Mouse (Mus musculus): ENCODE measurements around the gene Strip2. TPM values are rescaled to one million over a fixed set of nuclear protein-coding genes. Genes with fewer than 3 reads are reported as not detected.

Strip2 gene
- polyA plus RNA-seq (2016; fragmentation: Nextera tagmentation; extraction: Ambion mirVana): 0.65 TPM in 2 replicates

- peaks cover 13% of the 10 kb centered on the region for H3K4me1 ChIP-seq
- no peaks in the 10 kb centered on the region for H3K9me3 ChIP-seq (replicated peaks)
- WGBS: under 1% methylated on average over 67 of the region's 67 CpGs
- H3K36me3 ChIP-seq: no peaks in the 10 kb centered on the region
- peak; percentile 97 for DNase-seq (ENCODE audit: low spot score)
- peaks cover 49% of the 10 kb centered on the region for H3K27me3 ChIP-seq (ENCODE audit: low read depth, poor library complexity, severe bottlenecking)
- peak within 1 kb of the TSS; percentile 77 for H3K4me3 ChIP-seq
- no peak within 1 kb of the TSS; the same call in 1 of the 2 replicates for H3K27ac ChIP-seq (replicated peaks)
These were observed at the start of gene Strip2 for GRCm38 (mm10) chr6:29916530-29917382. TSS of gene Strip2 (plus strand) at chr6:29917012.

DNA sequence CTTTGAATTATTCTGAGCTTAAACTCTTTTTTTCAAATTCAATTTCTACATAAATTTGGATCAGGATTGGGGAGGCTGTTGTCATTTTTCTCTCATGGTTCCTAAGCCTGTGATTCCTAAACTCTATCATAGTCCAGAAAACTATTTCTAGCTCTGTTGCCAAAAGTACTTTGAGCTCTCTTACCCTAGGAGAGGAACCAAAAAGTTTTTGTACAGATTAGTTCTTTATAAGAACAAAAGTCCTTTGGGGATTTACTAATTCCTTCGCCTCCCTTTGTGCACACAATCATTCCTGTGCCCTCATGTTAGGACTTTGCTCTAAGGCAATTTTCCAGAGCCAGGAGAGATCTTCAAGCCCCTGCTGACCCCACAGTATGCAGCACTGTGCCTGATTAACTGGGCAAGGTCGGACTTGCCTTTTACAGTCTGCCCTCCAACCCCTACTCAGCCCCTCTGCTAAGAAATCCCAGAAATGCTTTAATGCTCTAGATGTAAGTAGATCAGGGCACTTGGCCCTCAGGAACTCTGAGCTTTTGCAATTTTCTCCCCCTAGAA, 48.4 kb upstream of the Strip2 start:
- Histone ChIP-seq H3K27ac (replicated peaks) (no peak overlapping the region), H3K9me3 (replicated peaks) (no peaks in the 10 kb centered on the region), H3K27me3 (ENCODE audit: low read depth, poor library complexity, severe bottlenecking) (no peaks in the 10 kb centered on the region), H3K4me3 (no peak overlapping the region), H3K36me3 (peaks cover 10% of the 10 kb centered on the region), H3K4me1 (no peaks in the 10 kb centered on the region)
- 69% methylated on average over 2 of the region's 2 CpGs for WGBS
- no peak for DNase-seq (ENCODE audit: low spot score)

DNA sequence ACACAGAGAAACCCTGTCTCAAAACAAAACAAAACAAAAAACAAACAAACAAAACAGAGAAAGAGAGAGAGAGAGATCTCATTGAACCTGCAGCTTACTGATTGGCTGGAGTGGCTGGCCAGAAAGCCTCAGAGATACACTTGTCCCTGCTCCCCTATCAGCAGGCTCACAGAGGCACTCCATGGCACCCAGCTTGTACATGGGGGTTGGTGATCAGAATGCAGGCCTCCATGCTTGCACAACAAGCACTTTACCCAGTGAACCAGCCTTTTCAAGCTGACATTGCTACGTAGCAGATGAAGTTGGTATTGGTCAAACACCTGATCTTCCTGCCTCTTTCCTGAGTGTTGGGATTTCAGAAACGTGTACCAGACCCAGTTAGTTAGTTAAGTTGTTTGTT, 43.2 kb upstream of the Strip2 start:
- Histone ChIP-seq H3K9me3 (replicated peaks) (no peaks in the 10 kb centered on the region), H3K4me3 (no peak overlapping the region), H3K27ac (replicated peaks) (no peak overlapping the region), H3K4me1 (no peaks in the 10 kb centered on the region), H3K36me3 (peaks cover 15% of the 10 kb centered on the region), H3K27me3 (ENCODE audit: low read depth, poor library complexity, severe bottlenecking) (no peaks in the 10 kb centered on the region)
- 84% methylated on average over 2 of the region's 2 CpGs for WGBS
- no peak for DNase-seq (ENCODE audit: low spot score)

- WGBS: 85% methylated on average over 5 of the region's 5 CpGs
- Histone ChIP-seq H3K27ac (replicated peaks) (no peak overlapping the region), H3K4me3 (no peak overlapping the region), H3K36me3 (peaks cover 23% of the 10 kb centered on the region), H3K9me3 (replicated peaks) (no peaks in the 10 kb centered on the region), H3K4me1 (no peaks in the 10 kb centered on the region), H3K27me3 (ENCODE audit: low read depth, poor library complexity, severe bottlenecking) (no peaks in the 10 kb centered on the region)
- DNase-seq (ENCODE audit: low spot score): no peak
These were observed 41.2 kb upstream of the Strip2 start for GRCm38 (mm10) chr6:29875576-29875975.

DNA sequence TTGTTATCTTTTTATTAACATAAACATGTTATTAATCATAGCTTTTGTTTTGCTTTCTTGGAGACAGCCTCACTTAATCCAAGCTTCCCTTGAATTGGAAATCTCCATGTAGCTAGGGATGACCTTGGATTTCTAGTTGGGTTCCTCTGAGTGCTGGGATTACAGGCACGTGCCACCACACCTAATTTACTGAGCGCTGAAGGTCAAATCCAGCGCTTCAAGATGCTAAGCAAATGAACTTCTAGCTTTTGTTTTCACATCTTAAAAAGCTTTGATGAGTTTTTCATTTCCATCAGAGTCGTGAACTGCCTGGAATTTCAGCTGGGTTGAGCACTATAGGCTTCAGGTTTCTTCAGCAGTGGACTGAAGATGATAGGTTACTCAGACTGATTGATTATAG, 40.0 kb upstream of the Strip2 start:
- no peak overlapping the region for H3K27ac ChIP-seq (replicated peaks)
- peaks cover 17% of the 10 kb centered on the region for H3K36me3 ChIP-seq
- H3K9me3 ChIP-seq (replicated peaks): no peaks in the 10 kb centered on the region
- WGBS: 88% methylated on average over 4 of the region's 4 CpGs
- H3K4me3 ChIP-seq: no peak overlapping the region
- H3K27me3 ChIP-seq (ENCODE audit: low read depth, poor library complexity, severe bottlenecking): no peaks in the 10 kb centered on the region
- no peaks in the 10 kb centered on the region for H3K4me1 ChIP-seq
- no peak for DNase-seq (ENCODE audit: low spot score)

GRCm38 (mm10) chr6:29879579-29879978, 37.2 kb upstream of the Strip2 start:
- DNase-seq (ENCODE audit: low spot score): no peak
- no peak overlapping the region for H3K27ac ChIP-seq (replicated peaks)
- H3K9me3 ChIP-seq (replicated peaks): no peaks in the 10 kb centered on the region
- no peaks in the 10 kb centered on the region for H3K27me3 ChIP-seq (ENCODE audit: low read depth, poor library complexity, severe bottlenecking)
- peaks cover 20% of the 10 kb centered on the region for H3K36me3 ChIP-seq
- no peak overlapping the region for H3K4me3 ChIP-seq
- H3K4me1 ChIP-seq: no peaks in the 10 kb centered on the region

DNA sequence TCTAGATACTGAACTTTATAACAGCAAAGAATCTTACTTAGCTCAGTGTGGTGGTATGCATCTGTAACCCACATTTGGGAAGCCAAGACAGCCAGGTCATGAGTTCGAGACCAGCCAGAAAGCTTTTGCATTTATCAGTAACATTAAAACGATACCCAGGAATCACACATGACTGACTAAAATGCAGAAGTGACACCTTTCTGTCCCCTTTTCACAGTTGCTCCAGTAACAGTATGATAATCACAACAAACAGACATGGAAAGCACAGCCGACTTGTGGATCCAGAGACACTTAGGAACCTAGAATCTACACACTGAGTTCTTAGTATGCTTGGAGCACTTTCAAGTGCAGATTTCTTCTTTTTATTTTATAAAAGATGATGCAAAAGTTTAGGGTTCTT, 36.0 kb upstream of the Strip2 start:
- H3K27ac ChIP-seq (replicated peaks): no peak overlapping the region
- H3K27me3 ChIP-seq (ENCODE audit: low read depth, poor library complexity, severe bottlenecking): no peaks in the 10 kb centered on the region
- peaks cover 21% of the 10 kb centered on the region for H3K36me3 ChIP-seq
- no peaks in the 10 kb centered on the region for H3K9me3 ChIP-seq (replicated peaks)
- WGBS: 88% methylated on average over 3 of the region's 3 CpGs
- no peak overlapping the region for H3K4me3 ChIP-seq
- DNase-seq (ENCODE audit: low spot score): no peak
- no peaks in the 10 kb centered on the region for H3K4me1 ChIP-seq

DNA sequence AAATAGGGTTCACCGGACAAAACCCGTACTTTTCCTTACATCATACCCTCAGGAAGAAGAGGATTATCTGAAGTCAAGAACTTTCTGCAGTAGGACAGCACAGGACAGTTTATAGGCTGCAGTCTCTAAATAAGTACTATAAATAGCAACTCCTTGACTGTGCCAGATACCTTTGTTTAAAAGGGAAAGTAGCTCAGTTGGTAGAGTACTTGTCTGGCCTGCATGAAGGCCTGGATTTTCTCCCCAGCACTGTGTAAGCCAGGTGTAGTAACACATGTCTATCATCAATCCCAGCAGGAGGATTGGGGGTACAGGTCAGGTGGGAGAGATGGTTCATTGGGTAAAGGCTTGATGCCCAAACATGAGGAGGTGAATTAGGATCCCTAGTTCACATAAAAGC, 34.9 kb upstream of the Strip2 start:
- Histone ChIP-seq H3K27ac (replicated peaks) (no peak overlapping the region), H3K27me3 (ENCODE audit: low read depth, poor library complexity, severe bottlenecking) (no peaks in the 10 kb centered on the region), H3K4me3 (no peak overlapping the region), H3K4me1 (no peaks in the 10 kb centered on the region), H3K9me3 (replicated peaks) (no peaks in the 10 kb centered on the region), H3K36me3 (peaks cover 27% of the 10 kb centered on the region)
- WGBS: 89% methylated on average over 2 of the region's 2 CpGs
- no peak for DNase-seq (ENCODE audit: low spot score)

DNA sequence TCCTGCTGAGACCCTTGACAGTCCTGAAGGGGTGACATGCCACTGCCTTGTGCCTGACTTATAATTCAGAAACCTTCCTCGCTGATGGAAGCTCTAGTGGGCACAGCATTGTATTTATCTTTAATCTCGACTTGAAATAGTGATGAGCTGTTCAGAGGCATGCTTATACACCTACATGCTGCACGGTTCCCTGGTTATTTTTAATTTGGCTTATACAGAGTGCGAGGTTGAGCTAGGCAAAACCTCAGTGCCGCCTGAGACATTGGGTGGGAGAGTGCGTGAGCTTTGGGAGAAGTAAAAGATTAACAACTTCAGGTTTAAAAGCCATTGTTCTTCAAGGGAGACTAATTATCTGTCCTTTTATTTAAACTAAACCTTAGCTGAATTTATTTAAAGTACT, 33.9 kb upstream of the Strip2 start:
- peaks cover 27% of the 10 kb centered on the region for H3K36me3 ChIP-seq
- 86% methylated on average over 6 of the region's 6 CpGs for WGBS
- no peak overlapping the region for H3K4me3 ChIP-seq
- H3K9me3 ChIP-seq (replicated peaks): no peaks in the 10 kb centered on the region
- H3K27me3 ChIP-seq (ENCODE audit: low read depth, poor library complexity, severe bottlenecking): no peaks in the 10 kb centered on the region
- no peaks in the 10 kb centered on the region for H3K4me1 ChIP-seq
- no peak for DNase-seq (ENCODE audit: low spot score)
- no peak overlapping the region for H3K27ac ChIP-seq (replicated peaks)

DNA sequence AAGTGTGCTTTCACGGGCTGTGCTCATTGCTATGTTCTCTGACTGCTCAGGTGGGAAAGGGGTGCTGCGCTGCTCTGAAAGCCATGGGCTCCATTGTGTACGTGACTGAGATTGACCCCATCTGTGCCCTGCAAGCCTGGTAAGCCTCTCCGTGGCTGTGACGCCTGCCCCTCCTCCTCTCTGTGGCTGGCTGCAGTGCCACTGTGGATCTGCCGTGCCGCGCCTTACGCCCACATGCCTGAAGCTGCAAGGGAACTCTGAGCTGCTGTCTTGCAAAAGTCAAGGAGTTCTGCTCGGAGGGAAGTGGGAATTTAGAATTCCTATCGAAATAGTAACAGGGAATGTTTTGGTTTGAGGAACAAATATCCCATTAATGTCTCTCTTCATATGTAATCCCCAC, 25.7 kb upstream of the Strip2 start:
- Histone ChIP-seq H3K27ac (replicated peaks) (0 out of 2 replicates have a peak overlapping the region, but pooled peaks have one; percentile 38), H3K4me3 (no peak overlapping the region), H3K36me3 (peaks cover 7% of the 10 kb centered on the region), H3K4me1 (peaks cover 4% of the 10 kb centered on the region), H3K9me3 (replicated peaks) (no peaks in the 10 kb centered on the region), H3K27me3 (ENCODE audit: low read depth, poor library complexity, severe bottlenecking) (no peaks in the 10 kb centered on the region)
- DNase-seq (ENCODE audit: low spot score): no peak
- WGBS: 78% methylated on average over 11 of the region's 11 CpGs

DNA sequence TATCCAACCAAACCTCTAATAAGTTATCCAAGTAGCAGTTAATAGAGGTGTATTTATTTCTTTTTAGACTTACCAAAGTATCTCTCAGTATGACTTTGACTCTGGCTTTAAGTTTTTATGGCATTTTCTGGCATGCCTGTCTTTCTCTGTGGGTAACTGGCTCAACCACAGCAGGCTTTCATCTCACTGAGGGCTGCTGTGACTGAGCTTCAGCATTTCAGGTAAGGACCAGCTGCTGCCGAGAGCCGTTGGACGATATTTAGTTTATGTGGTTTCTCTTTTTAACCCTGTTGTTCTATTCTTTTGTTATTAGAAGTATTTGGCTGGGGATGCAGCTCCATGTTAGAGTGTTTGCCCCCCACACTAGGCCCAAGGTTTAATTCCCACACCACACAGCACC, 19.8 kb upstream of the Strip2 start:
- H3K27ac ChIP-seq (replicated peaks): no peak overlapping the region
- H3K36me3 ChIP-seq: peaks cover 24% of the 10 kb centered on the region
- H3K4me1 ChIP-seq: no peaks in the 10 kb centered on the region
- H3K27me3 ChIP-seq (ENCODE audit: low read depth, poor library complexity, severe bottlenecking): no peaks in the 10 kb centered on the region
- H3K9me3 ChIP-seq (replicated peaks): no peaks in the 10 kb centered on the region
- WGBS: 96% methylated on average over 3 of the region's 3 CpGs
- H3K4me3 ChIP-seq: no peak overlapping the region
- no peak for DNase-seq (ENCODE audit: low spot score)

GRCm38 (mm10) chr6:29901450-29901849, 15.4 kb upstream of the Strip2 start:
- Histone ChIP-seq H3K4me1 (no peaks in the 10 kb centered on the region), H3K4me3 (no peak overlapping the region), H3K9me3 (replicated peaks) (no peaks in the 10 kb centered on the region), H3K36me3 (peaks cover 48% of the 10 kb centered on the region), H3K27me3 (ENCODE audit: low read depth, poor library complexity, severe bottlenecking) (no peaks in the 10 kb centered on the region), H3K27ac (replicated peaks) (no peak overlapping the region)
- DNase-seq (ENCODE audit: low spot score): no peak
- WGBS: 99% methylated on average over 1 of the region's 1 CpGs

GRCm38 (mm10) chr6:29902256-29902655, 14.6 kb upstream of the Strip2 start:
- H3K9me3 ChIP-seq (replicated peaks): no peaks in the 10 kb centered on the region
- H3K4me3 ChIP-seq: no peak overlapping the region
- no peaks in the 10 kb centered on the region for H3K4me1 ChIP-seq
- no peaks in the 10 kb centered on the region for H3K27me3 ChIP-seq (ENCODE audit: low read depth, poor library complexity, severe bottlenecking)
- DNase-seq (ENCODE audit: low spot score): no peak
- 88% methylated on average over 2 of the region's 2 CpGs for WGBS
- peaks cover 41% of the 10 kb centered on the region for H3K36me3 ChIP-seq
- H3K27ac ChIP-seq (replicated peaks): no peak overlapping the region
